Mouse (Mus musculus): ENCODE measurements around the gene Gmip.
A peak's percentile ranks its signal among the peaks of the same experiment; 100 is the strongest.

Gene Gmip

GRCm38 (mm10) chr8:69803366-69803765 is 5.1 kb upstream of the Gmip start:
- peak; percentile 19 to 28 for DNase-seq (ENCODE audit: low spot score in 2 of 2)

DNA sequence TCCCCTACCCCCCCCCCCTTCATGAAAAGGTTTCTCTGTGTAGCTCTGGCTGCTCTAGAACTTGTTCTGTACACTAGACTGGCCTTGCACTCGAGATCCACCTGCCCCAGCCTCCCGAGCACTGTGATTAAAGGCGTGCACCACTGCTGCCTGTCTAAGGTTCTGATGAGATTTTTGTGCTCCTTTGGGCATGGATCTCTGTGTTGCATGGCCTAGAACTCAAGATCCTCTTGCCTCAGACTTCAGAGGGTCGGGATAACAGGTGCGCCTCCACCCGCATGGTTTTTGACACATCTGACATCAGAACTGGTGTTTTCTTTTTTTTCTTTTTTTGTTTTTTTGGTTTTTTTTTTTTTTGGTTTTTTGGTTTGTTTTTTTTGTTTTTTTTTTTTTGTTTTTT is 3.9 kb upstream of the Gmip start:
- peak; percentile 18 to 19 for DNase-seq (ENCODE audit: low spot score in 2 of 2)

DNA sequence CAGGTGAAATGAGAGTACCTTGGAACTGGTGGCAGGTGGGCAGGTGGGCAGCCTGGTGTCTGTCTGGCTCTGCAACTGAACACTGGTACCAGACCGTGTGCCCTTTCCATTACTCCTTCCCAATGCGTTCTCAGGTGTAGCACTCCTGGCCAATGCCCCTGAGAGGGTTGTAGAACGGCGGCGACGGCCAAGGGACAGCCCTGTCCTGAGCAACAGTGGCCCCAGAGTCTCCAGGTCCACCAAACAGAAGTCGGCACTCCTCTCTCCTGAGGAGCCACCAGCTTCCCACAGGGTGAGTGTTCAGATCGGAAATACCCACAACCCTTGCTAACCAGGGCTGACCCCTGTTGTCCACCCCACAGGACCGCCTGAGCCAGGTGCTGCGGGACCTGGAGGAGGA is 3.4 kb upstream of the Gmip start:
- DNase-seq (ENCODE audit: low spot score in 2 of 2), result peak; percentile 26 to 35

DNA sequence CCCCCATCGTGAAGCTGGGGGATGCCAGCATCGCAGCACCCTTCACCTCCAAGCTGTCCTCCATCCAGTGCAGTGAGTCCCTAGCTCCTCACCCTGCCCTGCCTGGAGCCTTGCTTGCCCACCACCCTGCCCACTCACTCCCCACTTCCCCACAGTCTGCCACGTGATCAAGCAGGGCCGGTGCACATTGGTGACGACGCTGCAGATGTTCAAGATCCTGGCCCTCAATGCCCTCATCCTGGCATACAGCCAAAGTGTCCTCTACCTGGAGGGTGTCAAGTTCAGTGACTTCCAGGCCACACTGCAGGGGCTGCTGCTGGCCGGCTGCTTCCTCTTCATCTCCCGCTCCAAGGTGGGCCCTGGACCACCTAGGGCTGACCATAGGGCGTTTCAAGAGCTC is 3.0 kb upstream of the Gmip start:
- DNase-seq (ENCODE audit: low spot score in 2 of 2), result peak in 1 of 2 experiments; percentile 26

GRCm38 (mm10) chr8:69807236-69807635 is 1.2 kb upstream of the Gmip start:
- DNase-seq (ENCODE audit: low spot score in 2 of 2), result peak; percentile 30 to 36

DNA sequence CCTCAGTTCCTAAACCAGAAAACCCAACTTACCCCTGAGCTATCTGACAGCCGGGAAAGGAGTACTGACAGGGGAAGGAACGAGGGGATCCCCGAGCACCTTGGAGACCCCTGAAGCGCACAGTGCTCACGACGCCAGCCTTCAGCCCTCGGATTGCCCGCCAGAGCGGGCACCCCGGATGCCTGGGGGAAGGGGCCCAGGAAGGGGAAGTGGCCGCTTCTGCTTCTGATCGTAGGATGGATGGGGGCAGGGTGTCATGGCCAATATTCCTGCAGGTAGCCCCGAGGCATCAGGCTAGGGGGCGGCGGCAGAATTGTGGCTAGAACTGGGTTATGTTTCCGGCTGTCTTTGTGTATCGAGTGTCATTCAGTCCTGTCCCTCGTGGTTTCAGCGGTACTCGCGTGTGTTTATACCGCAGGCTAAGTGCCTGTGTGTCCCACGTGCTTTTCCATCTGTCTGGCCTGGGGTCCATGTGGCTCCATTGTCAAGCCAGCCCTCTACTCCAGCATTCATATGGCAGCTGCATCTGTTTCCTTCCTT is 455 bp downstream of the Gmip start:
- peak; percentile 65 to 80 for DNase-seq (ENCODE audit: low spot score in 2 of 2)

DNA sequence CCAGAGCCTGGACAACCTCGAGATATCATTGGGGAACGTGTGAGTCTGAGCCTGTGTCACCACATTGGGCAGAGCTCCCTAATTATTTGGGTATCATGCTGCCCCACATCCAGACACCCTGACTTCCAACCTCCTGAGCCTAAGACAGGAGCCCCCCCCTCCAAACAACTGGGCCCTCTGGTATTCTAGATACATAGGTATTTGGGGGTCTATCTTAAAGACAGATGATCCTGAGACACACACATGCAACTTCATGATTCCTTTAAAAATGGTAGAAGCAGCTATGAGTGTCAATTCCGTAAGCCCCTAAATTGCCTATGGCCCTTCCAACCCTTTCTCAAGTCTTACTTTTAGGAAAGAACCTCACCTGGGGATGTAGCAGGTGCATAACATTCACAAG is 1.3 kb downstream of the Gmip start:
- DNase-seq (ENCODE audit: low spot score in 2 of 2), result peak in 1 of 2 experiments; percentile 15

GRCm38 (mm10) chr8:69814881-69815280 is 6.4 kb downstream of the Gmip start:
- no peak for DNase-seq (ENCODE audit: low spot score in 2 of 2)

GRCm38 (mm10) chr8:69815396-69815795 is 6.9 kb downstream of the Gmip start:
- no peak for DNase-seq (ENCODE audit: low spot score in 2 of 2)

DNA sequence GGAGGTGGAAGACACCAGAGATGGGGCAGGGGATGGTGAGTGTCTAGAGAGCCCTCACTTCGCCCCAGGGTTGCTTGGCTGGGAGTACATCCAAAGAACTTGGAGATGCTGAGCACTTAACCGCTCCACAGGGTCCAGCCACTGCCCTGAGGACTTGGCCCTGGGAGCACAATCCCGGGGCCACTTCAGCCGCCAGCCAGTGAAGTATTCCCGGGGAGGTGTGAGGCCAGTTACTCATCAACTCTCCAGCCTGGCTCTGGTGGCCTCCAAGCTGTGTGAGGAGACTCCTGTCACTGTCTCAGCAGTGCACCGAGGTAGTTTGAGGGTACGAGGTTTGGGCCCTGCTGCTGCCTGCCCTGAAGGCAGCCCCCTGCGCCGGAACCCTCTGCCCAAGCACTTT is 12.0 kb downstream of the Gmip start:
- no peak for DNase-seq (ENCODE audit: low spot score in 2 of 2)

DNA sequence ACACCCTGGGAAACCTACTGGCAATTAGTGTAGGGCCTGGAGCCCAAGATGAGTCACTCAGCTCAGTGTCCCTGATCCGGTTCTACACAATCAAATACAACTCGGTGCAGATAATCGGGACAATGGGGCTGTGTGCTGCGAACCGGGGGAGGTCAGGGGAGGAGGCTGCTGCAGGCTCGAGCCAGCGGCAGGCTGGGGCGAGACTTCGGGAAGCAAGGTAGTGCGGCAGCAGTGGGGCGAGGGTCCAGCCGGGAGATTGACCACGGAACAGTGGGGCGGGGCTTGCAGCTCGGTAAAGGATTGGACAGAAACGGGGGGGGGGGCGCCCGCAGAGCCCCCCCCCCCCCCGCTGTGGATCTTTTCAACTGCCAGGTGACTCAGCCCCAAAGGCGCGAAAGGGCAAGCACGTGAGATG is 13.5 kb downstream of the Gmip start:
- peak in 1 of 2 experiments; percentile 60 for DNase-seq (ENCODE audit: low spot score in 2 of 2)

DNA sequence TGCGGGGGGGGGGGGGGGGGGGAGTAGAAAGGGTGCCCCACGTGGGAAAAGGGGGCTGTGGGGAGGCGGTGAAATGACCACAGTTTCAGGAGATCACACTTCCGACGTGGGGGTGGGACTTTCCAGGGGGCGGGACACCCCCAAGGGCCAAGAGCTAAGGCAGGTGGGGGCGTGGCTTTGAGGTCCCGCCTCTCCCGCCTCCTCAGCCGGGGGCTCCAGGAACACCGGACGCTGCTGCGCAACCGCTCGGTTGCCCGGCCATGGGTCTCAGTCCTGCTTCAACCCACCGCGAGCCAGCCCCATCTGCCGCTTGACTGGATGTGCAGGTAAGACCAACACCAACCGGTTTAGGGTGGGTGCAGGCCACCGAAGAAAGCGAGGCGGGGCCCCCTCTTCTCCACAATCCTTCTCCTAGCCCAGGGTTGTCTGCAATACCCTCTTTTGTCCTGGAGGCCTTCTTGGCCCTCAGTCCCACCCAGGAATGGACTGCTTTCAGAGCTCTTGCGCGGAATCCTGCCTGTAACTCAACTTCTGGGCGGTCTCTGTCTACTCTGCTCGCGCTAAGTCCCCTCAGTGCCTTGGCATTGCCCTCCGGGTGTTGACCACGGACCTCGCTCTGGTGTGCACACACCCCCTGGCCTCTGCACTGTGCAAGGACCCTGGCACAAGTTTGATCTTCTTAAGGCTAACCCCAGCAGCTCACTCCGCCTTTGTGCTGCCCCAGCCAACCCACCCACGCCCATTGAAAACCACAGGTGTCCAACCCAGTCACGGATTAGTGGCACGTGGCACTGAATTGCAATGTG is 14.1 kb downstream of the Gmip start, which contains the start of gene Lpar2:
TSS of gene Lpar2 (plus strand) at position 44 of the 806 bp plus-strand sequence.
- DNase-seq (ENCODE audit: low spot score in 2 of 2), result peak in 1 of 2 experiments; percentile 67

- no peak for DNase-seq (ENCODE audit: low spot score in 2 of 2)
Observed at GRCm38 (mm10) chr8:69826371-69826770, 17.9 kb downstream of the Gmip start.

GRCm38 (mm10) chr8:69832298-69832853 is 23.9 kb downstream of the Gmip start, which contains the start of gene Pbx4:
TSS of gene Pbx4 (plus strand) at chr8:69832491.
- DNase-seq (ENCODE audit: low spot score in 2 of 2), result peak; percentile 97 to 99

DNA sequence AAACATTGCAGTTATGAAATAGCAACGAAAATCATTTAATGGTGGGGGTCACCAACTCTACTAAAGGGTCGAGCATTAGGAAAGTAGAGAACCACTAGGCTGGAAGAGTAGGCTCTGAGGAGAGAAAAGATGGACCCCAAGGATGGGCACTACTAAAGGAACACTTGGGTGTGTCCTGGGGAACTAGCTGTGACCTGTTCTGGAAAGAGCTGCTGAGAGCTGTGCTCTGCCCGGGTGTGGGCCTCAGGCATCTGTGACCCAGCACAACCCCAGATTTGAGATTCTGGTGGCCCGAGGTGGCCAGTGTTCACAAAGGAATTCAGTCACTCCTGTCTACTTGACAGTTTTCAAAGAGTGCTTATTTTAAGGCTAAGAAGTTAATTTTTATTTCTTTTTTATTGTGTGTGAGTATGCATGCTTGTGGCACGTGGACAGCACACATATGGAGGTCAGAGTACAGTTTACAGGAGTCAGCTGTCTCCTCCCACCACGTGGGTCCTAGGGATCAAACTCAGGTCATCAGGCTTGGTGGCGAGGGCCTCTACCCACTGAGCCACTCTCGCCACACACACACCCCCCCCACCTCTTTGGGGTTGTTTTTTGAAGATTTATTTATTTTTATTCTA is 28.7 kb downstream of the Gmip start:
- no peak for DNase-seq (ENCODE audit: low spot score in 2 of 2)

GRCm38 (mm10) chr8:69847167-69848065 is 38.9 kb downstream of the Gmip start:
- DNase-seq (ENCODE audit: low spot score in 2 of 2), result no peak

GRCm38 (mm10) chr8:69848951-69849350 is 40.5 kb downstream of the Gmip start:
- DNase-seq (ENCODE audit: low spot score in 2 of 2), result no peak

DNA sequence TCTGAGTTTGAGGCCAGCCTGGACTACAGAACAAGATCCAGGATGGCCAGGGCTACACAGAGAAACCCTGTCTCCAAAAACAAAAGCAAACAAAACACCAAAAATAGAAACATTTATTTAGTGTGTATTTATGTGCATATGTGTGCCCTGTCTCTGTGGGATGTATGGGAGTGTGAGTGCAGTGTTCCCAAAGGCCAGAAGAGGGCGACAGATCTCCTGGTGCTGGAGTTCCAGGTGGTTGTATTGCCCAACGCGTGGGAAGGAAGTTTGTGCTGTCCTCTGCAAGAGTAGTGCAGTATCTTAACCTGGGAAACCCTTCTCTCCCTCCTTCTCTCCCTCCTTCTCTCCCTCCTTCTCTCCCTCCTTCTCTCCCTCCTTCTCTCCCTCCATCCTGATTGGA is 41.4 kb downstream of the Gmip start:
- no peak for DNase-seq (ENCODE audit: low spot score in 2 of 2)

DNA sequence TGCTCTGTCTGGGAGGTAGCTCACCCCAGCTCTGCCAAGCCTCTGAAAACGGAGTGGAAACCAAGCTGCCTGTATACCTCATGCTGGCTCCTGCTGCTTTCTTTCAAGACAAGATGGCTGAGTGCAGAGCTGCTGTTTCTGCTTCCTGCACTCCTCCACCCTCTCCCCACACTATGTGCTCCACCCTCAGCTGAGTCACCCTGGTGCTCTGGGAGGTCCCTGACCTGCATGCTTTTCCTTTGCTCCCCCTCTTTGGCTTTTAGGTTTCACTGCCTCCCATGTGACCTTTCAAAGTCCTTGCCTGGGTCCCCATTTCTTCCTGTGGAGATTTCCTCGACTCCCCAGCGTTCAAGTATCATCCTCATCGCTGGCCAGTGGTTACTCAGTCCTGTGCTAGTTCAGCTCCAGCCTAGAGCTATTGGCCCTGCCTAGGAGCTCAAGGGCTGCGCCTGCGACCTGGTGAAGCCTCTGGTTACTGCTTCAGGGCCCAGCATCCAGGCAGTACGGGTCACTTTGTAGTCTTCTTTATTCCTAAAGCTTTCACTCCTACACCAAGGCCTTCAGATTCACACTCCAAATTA is 42.5 kb downstream of the Gmip start:
- DNase-seq (ENCODE audit: low spot score in 2 of 2), result no peak

- no peak for DNase-seq (ENCODE audit: low spot score in 2 of 2)
Observed at GRCm38 (mm10) chr8:69853869-69854268, 45.4 kb downstream of the Gmip start.

- no peak for DNase-seq (ENCODE audit: low spot score in 2 of 2)
Observed at GRCm38 (mm10) chr8:69860807-69861206, 52.3 kb downstream of the Gmip start.
